In the genomic region with DNA sequence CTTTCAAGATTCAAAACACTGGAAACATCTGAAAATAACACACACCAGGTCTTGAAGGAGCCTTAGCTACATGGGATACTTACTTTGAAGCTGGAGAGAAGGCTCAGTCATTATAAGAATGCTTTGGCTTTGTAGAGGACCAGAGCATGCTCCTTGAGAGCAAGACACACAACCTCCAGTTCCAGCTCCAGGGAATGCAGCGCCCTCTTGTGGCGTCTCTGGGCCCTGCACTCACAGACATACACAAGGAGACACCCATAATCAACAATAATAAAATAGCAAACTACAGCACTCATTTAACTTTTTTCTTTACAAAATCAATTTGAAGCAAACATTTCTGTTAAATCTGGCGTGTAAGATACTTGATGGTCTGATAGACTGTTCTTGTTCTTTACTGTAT, we compare ENCODE assay signal across 9 mouse cellular contexts.
A peak's percentile ranks its signal among the peaks of the same experiment; 100 is the strongest.
DNase-seq lines count a peak whose midpoint lies in the region; TF ChIP-seq lines count a peak whose summit lies in the region.
"Had no signal": no experiment of that assay in that cellular context is flagged by ENCODE, and none has a peak within 500 bp of the region (broad histone marks: within the 10 kb centered on the region; RNA-seq: fewer than 3 reads in every experiment).

No protein-coding gene starts in this region.

- 47% methylated on average over 3 of the region's 3 CpGs for WGBS in cerebellum, adult 2 months

- TF ChIP-seq POLR2A in cerebellum, adult 2 months (IDR thresholded peaks at IDR 0.05; ENCODE audit: borderline replicate concordance, insufficient read depth, low read length) = no peak

- no peak overlapping the region for H3K4me3 ChIP-seq in cerebellum, adult 2 months (replicated peaks; ENCODE audit: insufficient read depth, low read depth, low read length)
- H3K4me3 ChIP-seq: limb, embryonic 15.5 days had no signal

- H3K27ac ChIP-seq in cerebellum, adult 2 months (ENCODE audit: insufficient read depth, low read length) = no peak overlapping the region
- H3K27ac ChIP-seq: limb, embryonic 15.5 days had no signal

- DNase-seq in cerebellum, adult 2 months = no peak
- no peak for DNase-seq in cerebellum, adult 11 months
- peak; percentile 25 to 36 for DNase-seq in layer of hippocampus, postnatal 10 days (ENCODE audit: low spot score in 2 of 2)
- DNase-seq in layer of hippocampus, adult 9-11 months = no peak
- DNase-seq in ES-CJ7 (ENCODE audit: low read depth, low spot score) = peak; percentile 68
- DNase-seq in forelimb bud, embryonic 11.5 days (ENCODE audit: low read depth, low spot score) = peak; percentile 6
- DNase-seq in spleen, postnatal 10 days (ENCODE audit: low spot score in 2 of 2) = peak; percentile 8 to 51
- DNase-seq in heart, adult 9 months (ENCODE audit: low spot score in 2 of 2) = no peak

- TF ChIP-seq CTCF in cerebellum, adult 2 months (IDR thresholded peaks at IDR 0.05; ENCODE audit: borderline replicate concordance, insufficient read depth, low read depth, low read length) = peak; percentile 29; the same call in 1 of the 2 replicates

- H3K4me1 ChIP-seq in cerebellum, adult 2 months (ENCODE audit: control insufficient read depth, insufficient read depth, low read length) = no peaks in the 10 kb centered on the region
- H3K4me1 ChIP-seq: limb, embryonic 15.5 days had no signal

- no peaks in the 10 kb centered on the region for H3K27me3 ChIP-seq in cerebellum, adult 2 months (ENCODE audit: control insufficient read depth, insufficient read depth, low read length)
- H3K27me3 ChIP-seq: limb, embryonic 15.5 days had no signal

Comparison
In these comparisons a context has a peak if more than half of its experiments do, and no peak if none do; other contexts are left out.
1. DNase-seq: peak in layer of hippocampus, postnatal 10 days (2 of 2), ES-CJ7 (single experiment), forelimb bud, embryonic 11.5 days (single experiment) and spleen, postnatal 10 days (2 of 2); none in cerebellum, adult 2 months (0 of 2), cerebellum, adult 11 months (single experiment), layer of hippocampus, adult 9-11 months (single experiment) and heart, adult 9 months (0 of 2).